Mouse (Mus musculus): ENCODE data around the gene Surf6.

- TF ChIP-seq CTCF (IDR thresholded peaks at IDR 0.05; ENCODE audit: borderline replicate concordance, extremely low read depth, insufficient read depth, insufficient read length), result no peak
- TF ChIP-seq POLR2A (IDR thresholded peaks at IDR 0.05; ENCODE audit: borderline replicate concordance, extremely low read depth, insufficient read depth, insufficient read length, poor library complexity, severe bottlenecking), result no peak
These were observed 17.0 kb upstream of the Surf6 start for GRCm38 (mm10) chr2:26919684-26920083.
